Mouse (Mus musculus) liver, embryonic 14.5 days (tissue): ENCODE data around the gene Med4. TPM values are rescaled to one million over a fixed set of nuclear protein-coding genes. Genes with fewer than 3 reads are reported as not detected.

Source experiments
- ATAC-seq: fragments of 200-750 bp; cut with Nextera tagmentation; 2 replicates; pipeline ENCODE4 v1.8.0; 2017; ENCODE audit warnings: moderate number of reproducible peaks, mild to moderate bottlenecking, moderate library complexity; ENCODE audit not compliant: insufficient read depth
- DNase-seq, 3 experiments: peaks; one replicate each; pipeline ENCODE4 v3.0.0-alpha.2; 2012 to 2013; ENCODE audit warnings: low read depth in 3 of 3, low spot score in 3 of 3
- H3K27ac ChIP-seq: fragments of 300-500 bp; sonication (generic); 2 replicates; pipeline ENCODE4 v1.5.1; 2014; ENCODE audit warnings: moderate library complexity, mild to moderate bottlenecking, control low read depth, inconsistent platforms
- H3K27me3 ChIP-seq: fragments of 300-500 bp; sonication (generic); 2 replicates; pipeline ENCODE4 v1.6.1; 2014; ENCODE audit warnings: mild to moderate bottlenecking, low read length, moderate library complexity; ENCODE audit not compliant: control insufficient read depth, insufficient read depth
- H3K36me3 ChIP-seq: fragments of 300-500 bp; sonication (generic); replicated peaks from 2 replicates; pipeline ENCODE4 v1.6.1; 2014; ENCODE audit warnings: low read depth; ENCODE audit not compliant: control insufficient read depth, insufficient read depth
- H3K4me1 ChIP-seq, 2 experiments: fragments of 200-500 bp in 1 of 2; fragments of 300-500 bp in 1 of 2; sonication (generic) in 1 of 2; replicated peaks; 2 replicates each; pipeline ENCODE4 v1.6.1; 2012 to 2014; ENCODE audit warnings: antibody characterized with exemption in 1 of 2, inconsistent platforms in 1 of 2, low read length in 1 of 2; ENCODE audit not compliant: control insufficient read depth in 2 of 2, insufficient read depth in 2 of 2
- H3K4me2 ChIP-seq: fragments of 300-500 bp; sonication (generic); 2 replicates; pipeline ENCODE4 v1.6.1; 2014; ENCODE audit warnings: low read depth, mild to moderate bottlenecking, control low read depth, moderate library complexity
- H3K4me3 ChIP-seq, 2 experiments: fragments of 200-500 bp in 1 of 2; fragments of 300-500 bp in 1 of 2; sonication (generic) in 1 of 2; 2 replicates each; pipeline ENCODE4 v1.5.1; 2012 to 2014; ENCODE audit warnings: low read depth in 2 of 2, low read length in 2 of 2, mild to moderate bottlenecking in 2 of 2, control low read depth in 1 of 2, inconsistent platforms in 1 of 2, moderate library complexity in 1 of 2; ENCODE audit not compliant: insufficient read depth in 1 of 2
- H3K9ac ChIP-seq: fragments of 300-500 bp; sonication (generic); replicated peaks from 2 replicates; pipeline ENCODE4 v1.6.1; 2014; ENCODE audit warnings: mild to moderate bottlenecking, control low read depth, moderate library complexity
- H3K9me3 ChIP-seq: fragments of 300-500 bp; sonication (generic); 2 replicates; pipeline ENCODE4 v1.6.1; 2016; ENCODE audit warnings: low read length, mixed read lengths; ENCODE audit not compliant: control insufficient read depth
- CTCF ChIP-seq: IDR thresholded peaks from 2 replicates; pipeline ENCODE4 v1.5.1; 2016; ENCODE audit warnings: antibody characterized with exemption, low read depth, control low read depth
- EP300 ChIP-seq: IDR thresholded peaks from 2 replicates; pipeline ENCODE4 v1.6.1; 2016; ENCODE audit warnings: antibody characterized with exemption, low read depth
- WGBS: fragments of 180-500 bp; shearing (Covaris S2); extraction: QIAGEN DNeasy Blood & Tissue Kit; methylation state at CpG from one replicate; pipeline ENCODE4 v1.1.7; 2014; ENCODE audit not compliant: insufficient replicate concordance; 5-methylcytosine and 5-hydroxymethylcytosine counted together
- polyA plus RNA-seq, 2 experiments: library from polyadenylated mRNA; depleted of rRNA in 1 of 2; stranded (reverse) in 1 of 2; unstranded in 1 of 2; fragments of >200 nt; fragmentation: Nextera tagmentation in 1 of 2; extraction: Ambion mirVana in 1 of 2; gene quantifications; 2 replicates each; pipeline versions ENCODE4 v1.2.1 to v1.2.3; 2012 to 2014

Med4 gene
- polyA plus RNA-seq, 2 experiments: 18.2 to 25.7 TPM

DNA sequence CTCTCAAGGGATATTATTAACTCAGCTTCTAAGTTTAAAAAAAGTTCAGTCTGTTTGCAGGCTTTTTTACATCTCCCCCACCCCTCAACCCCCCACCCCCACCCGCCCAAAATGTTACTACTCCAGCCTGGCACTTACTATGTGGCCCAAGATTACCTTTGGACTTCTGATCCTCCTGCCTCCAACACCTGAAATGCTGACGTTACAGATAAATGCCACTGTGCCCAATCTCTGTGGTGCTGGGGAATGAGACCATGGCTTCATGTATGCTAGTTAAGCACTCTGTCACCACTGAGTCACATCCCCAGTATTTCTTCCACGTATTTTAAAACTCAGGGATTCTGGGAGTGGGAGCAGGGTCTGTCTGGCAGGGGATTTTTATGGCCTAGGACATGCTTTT is 40.5 kb downstream of the Med4 start:
- WGBS: 45% methylated on average over 3 of the region's 3 CpGs
- TF ChIP-seq CTCF (no peak), EP300 (no peak)

DNA sequence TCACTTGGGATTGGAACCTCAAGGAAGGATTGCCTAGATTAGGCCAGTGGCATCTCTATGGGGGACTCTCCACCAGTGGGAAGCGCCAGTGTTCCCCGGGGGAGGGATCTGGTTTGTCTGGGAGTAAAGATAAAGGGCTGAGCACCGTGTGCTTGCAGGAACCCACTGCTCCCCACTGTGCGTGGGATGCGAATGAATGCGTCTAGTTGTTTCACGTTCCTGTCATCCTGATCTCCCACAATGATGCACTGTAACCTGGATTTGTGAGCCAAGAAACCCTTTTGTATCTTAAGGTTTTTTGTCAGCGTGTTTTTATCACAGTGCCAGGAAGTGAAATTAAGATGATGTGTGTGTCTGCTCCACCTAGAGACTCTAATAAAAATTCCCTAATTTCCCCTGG is 40.9 kb downstream of the Med4 start:
- H3K4me2 ChIP-seq: no peak overlapping the region

More for the DNA sequence above, 40.5 kb downstream of the Med4 start:
- Histone ChIP-seq H3K9me3 (no peaks in the 10 kb centered on the region), H3K36me3 (no peaks in the 10 kb centered on the region), H3K27ac (no peak overlapping the region), H3K4me1 (peaks cover 8 to 13% of the 10 kb centered on the region in 2 experiments), H3K4me3 (no peak overlapping the region), H3K9ac (no peak overlapping the region), H3K27me3 (no peaks in the 10 kb centered on the region), H3K4me2 (no peak overlapping the region)
- ATAC-seq (no peak), DNase-seq (no peak)

DNA sequence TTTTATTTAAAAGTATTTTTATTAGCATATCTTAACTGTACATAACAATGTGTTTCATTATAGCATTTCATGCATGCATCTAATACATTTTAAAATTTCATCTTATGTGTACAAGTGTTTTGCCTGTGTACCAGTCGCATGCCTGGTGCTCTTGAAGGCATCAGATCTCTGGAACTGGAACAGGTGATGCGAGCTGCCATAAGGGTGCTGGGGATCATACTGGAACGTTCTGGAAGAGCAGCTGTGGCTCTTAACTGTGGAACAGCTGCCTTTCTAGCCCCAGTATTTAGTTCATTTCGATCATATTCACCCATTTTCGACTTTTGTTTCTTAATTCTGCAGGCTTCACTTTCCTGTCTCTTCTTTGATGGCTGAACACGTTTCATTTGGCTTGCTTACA is 41.3 kb downstream of the Med4 start:
- 63% methylated on average over 6 of the region's 6 CpGs for WGBS
- no peak overlapping the region for H3K4me3 ChIP-seq
- TF ChIP-seq CTCF (no peak), EP300 (no peak)
- H3K36me3 ChIP-seq: no peaks in the 10 kb centered on the region; the same call in 1 of the 2 replicates
- DNase-seq (no peak), ATAC-seq (no peak)
- no peaks in the 10 kb centered on the region for H3K27me3 ChIP-seq
- H3K27ac ChIP-seq: no peak overlapping the region
- H3K9me3 ChIP-seq: no peaks in the 10 kb centered on the region
- no peak overlapping the region for H3K9ac ChIP-seq
- H3K4me1 ChIP-seq: peaks cover 8 to 13% of the 10 kb centered on the region in 2 experiments
- no peak overlapping the region for H3K4me2 ChIP-seq

More for the DNA sequence above, 40.9 kb downstream of the Med4 start:
- no peaks in the 10 kb centered on the region for H3K9me3 ChIP-seq
- H3K9ac ChIP-seq: no peak overlapping the region
- H3K4me3 ChIP-seq: no peak overlapping the region
- no peaks in the 10 kb centered on the region for H3K36me3 ChIP-seq
- no peak overlapping the region for H3K27ac ChIP-seq
- ATAC-seq: no peak
- no peaks in the 10 kb centered on the region for H3K27me3 ChIP-seq
- no peak for TF ChIP-seq EP300
- no peak for TF ChIP-seq CTCF
- H3K4me1 ChIP-seq: peaks cover 8 to 13% of the 10 kb centered on the region in 2 experiments
- no peak for DNase-seq
- 25% methylated on average over 8 of the region's 8 CpGs for WGBS

DNA sequence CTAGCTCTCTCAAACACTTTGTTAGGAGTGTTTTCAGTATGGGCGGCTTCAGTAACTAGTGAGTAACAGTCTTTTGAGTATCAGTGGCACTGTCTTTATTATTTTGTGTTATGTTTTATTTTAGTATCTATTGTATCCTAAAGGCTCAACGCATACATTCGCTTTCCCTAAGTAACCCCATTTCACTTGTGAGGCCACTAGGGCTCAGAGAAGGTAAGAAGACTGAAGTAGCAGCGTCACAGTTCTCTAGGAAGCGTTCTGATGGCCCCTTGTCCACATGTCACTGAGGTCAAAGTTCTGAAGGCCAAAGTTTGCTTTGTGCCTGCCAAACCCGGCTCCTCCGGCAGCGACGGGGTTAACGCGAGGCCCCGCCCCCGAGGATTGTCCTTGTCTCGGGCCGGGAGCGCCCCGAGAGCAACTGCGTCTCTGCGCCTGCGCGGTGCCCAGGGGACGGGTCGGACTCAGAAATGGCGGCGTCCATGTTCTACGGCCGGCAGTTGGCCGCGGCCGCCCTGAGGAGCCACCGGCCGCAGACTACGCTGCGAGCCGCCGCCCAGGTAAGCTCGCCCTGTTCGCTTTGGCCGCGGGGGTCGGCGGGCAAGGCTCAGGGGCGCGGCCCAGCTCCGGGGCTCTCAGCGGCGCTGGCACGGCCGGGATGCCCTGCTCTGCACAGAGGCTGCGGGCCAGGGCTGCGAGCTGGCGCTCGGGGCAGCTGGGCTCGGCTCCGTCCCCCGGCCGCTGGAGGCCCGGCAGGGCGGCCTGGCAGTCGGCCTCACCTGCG is 42.7 kb downstream of the Med4 start:
- no peaks in the 10 kb centered on the region for H3K27me3 ChIP-seq
- peak overlapping the region; percentile 93 for H3K9ac ChIP-seq
- TF ChIP-seq EP300: no peak
- no peak; the same call in 1 of the 2 replicates for TF ChIP-seq CTCF
- no peaks in the 10 kb centered on the region for H3K9me3 ChIP-seq
- peak overlapping the region; percentile 93 to 99 for H3K4me3 ChIP-seq
- 4% methylated on average over 58 of the region's 61 CpGs for WGBS
- no peaks in the 10 kb centered on the region; the same call in 1 of the 2 replicates for H3K36me3 ChIP-seq
- ATAC-seq (peak; percentile 94), DNase-seq (peak; percentile 81 to 83 (median 82))
- peaks cover 8 to 13% of the 10 kb centered on the region in 2 experiments for H3K4me1 ChIP-seq
- peak overlapping the region; percentile 42; the same call in 1 of the 2 replicates for H3K27ac ChIP-seq
- H3K4me2 ChIP-seq: peak overlapping the region; percentile 86

DNA sequence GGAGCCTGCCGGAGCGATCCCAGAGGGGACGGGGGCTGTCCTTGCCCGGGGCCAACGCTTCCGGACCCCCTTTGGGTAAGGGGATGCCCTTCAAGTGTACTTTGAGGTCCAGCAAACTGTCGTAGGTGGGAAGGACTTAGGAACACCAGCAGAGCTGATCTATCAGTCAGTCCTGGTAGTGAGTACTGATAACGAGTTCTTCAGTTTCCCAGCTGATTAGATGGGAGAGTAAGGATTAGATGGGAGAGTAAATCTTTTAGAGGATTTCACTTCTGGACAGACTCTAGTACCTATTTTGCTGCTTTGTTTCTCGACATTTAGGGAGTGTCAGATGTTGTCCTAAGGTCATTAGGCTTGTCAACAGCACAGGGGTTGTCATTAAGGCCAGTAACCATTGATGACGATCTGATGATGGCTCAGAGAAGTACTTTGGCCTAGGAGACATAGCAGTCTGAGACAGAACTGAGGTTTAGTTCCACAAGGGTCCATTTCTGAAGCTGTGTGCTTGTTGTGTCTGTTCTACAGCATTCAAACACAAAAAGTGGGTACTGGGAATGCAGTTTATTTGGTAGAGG is 43.4 kb downstream of the Med4 start:
- Histone ChIP-seq H3K4me2 (peak overlapping the region; percentile 86), H3K4me1 (peaks cover 8 to 13% of the 10 kb centered on the region in 2 experiments), H3K27me3 (no peaks in the 10 kb centered on the region), H3K9ac (peak overlapping the region; percentile 93), H3K27ac (peak overlapping the region; percentile 42; the same call in 1 of the 2 replicates), H3K9me3 (no peaks in the 10 kb centered on the region), H3K36me3 (no peaks in the 10 kb centered on the region; the same call in 1 of the 2 replicates), H3K4me3 (peak overlapping the region; percentile 93 to 99)
- ATAC-seq (peak; percentile 51), DNase-seq (peak in 1 of 3 experiments; percentile 20)
- no peak for TF ChIP-seq CTCF
- TF ChIP-seq EP300: no peak
- 1% methylated on average over 10 of the region's 10 CpGs for WGBS

Other genes starting within 250 kb of the Med4 start
- gene Rb1, start 184.2 kb upstream of the Med4 start, polyA plus RNA-seq (2012; rRNA removed): 11.6 and 15.4 TPM in 2 replicates
- gene Rb1, start 184.2 kb upstream of the Med4 start, polyA plus RNA-seq (2014; fragmentation: Nextera tagmentation; extraction: Ambion mirVana): 22.1 and 30.2 TPM in 2 replicates
- gene Itm2b, start 124.7 kb upstream of the Med4 start, polyA plus RNA-seq (2012; rRNA removed): 203 and 206 TPM in 2 replicates
- 396 and 431 TPM in 2 replicates for gene Itm2b, start 124.7 kb upstream of the Med4 start, polyA plus RNA-seq (2014; fragmentation: Nextera tagmentation; extraction: Ambion mirVana)
- 13.0 and 22.0 TPM in 2 replicates for gene Sucla2, start 15.3 kb downstream of the Med4 start, polyA plus RNA-seq (2012; rRNA removed)
- gene Sucla2, start 15.3 kb downstream of the Med4 start, polyA plus RNA-seq (2014; fragmentation: Nextera tagmentation; extraction: Ambion mirVana): 54.5 and 57.6 TPM in 2 replicates
- gene Nudt15, start 38.2 kb downstream of the Med4 start, polyA plus RNA-seq (2012; rRNA removed): 1.1 and 1.4 TPM in 2 replicates
- 2.9 and 3.4 TPM in 2 replicates for gene Nudt15, start 38.2 kb downstream of the Med4 start, polyA plus RNA-seq (2014; fragmentation: Nextera tagmentation; extraction: Ambion mirVana)
- not detected in 2 replicates for gene Gm21750, start 151.2 kb downstream of the Med4 start, polyA plus RNA-seq (2012; rRNA removed)
- not detected in 2 replicates for gene Gm21750, start 151.2 kb downstream of the Med4 start, polyA plus RNA-seq (2014; fragmentation: Nextera tagmentation; extraction: Ambion mirVana)